Mouse (Mus musculus) midbrain, postnatal 0 days (tissue): ENCODE measurements around the gene Snrnp40. TPM values are rescaled to one million over a fixed set of nuclear protein-coding genes. Genes with fewer than 3 reads are reported as not detected.

Experiments used
- ATAC-seq: fragments of 200-750 bp; cut with Nextera tagmentation; 2 replicates; pipeline ENCODE4 v1.8.0; 2017; ENCODE audit warnings: moderate number of reproducible peaks, mild to moderate bottlenecking, moderate TSS enrichment, moderate library complexity; ENCODE audit not compliant: low FRiP score
- DNase-seq: peaks from one replicate; pipeline ENCODE4 v3.0.0-alpha.2; 2015; ENCODE audit warnings: low spot score
- H3K27ac ChIP-seq: fragments of 300-500 bp; sonication (generic); 2 replicates; pipeline ENCODE4 v1.5.1; 2014; ENCODE audit warnings: low read depth, mild to moderate bottlenecking, low read length, mixed read lengths
- H3K27me3 ChIP-seq: fragments of 300-500 bp; sonication (generic); 2 replicates; pipeline ENCODE4 v1.6.1; 2014; ENCODE audit warnings: low read length, control low read depth, mixed read lengths; ENCODE audit not compliant: insufficient read depth
- H3K36me3 ChIP-seq: fragments of 300-500 bp; sonication (generic); 2 replicates; pipeline ENCODE4 v1.6.1; 2014; ENCODE audit warnings: low read length, control low read depth, mixed read lengths; ENCODE audit not compliant: insufficient read depth
- H3K4me1 ChIP-seq: fragments of 300-500 bp; sonication (generic); 2 replicates; pipeline ENCODE4 v1.6.1; 2014; ENCODE audit warnings: mild to moderate bottlenecking, control low read depth, antibody characterized with exemption, low read length, mixed read lengths; ENCODE audit not compliant: insufficient read depth
- H3K4me2 ChIP-seq: fragments of 300-500 bp; sonication (generic); 2 replicates; pipeline ENCODE4 v1.6.1; 2014; ENCODE audit warnings: low read depth, mild to moderate bottlenecking, low read length, mixed read lengths; ENCODE audit not compliant: poor library complexity, severe bottlenecking
- H3K4me3 ChIP-seq: fragments of 300-500 bp; sonication (generic); 2 replicates; pipeline ENCODE4 v1.5.1; 2014; ENCODE audit warnings: low read depth, mild to moderate bottlenecking, low read length, moderate library complexity
- H3K9ac ChIP-seq: fragments of 300-500 bp; sonication (generic); replicated peaks from 2 replicates; pipeline ENCODE4 v1.6.1; 2014; ENCODE audit warnings: mild to moderate bottlenecking, low read length, moderate library complexity, mixed read lengths; ENCODE audit not compliant: poor library complexity, severe bottlenecking
- H3K9me3 ChIP-seq: fragments of 300-500 bp; sonication (generic); 2 replicates; pipeline ENCODE4 v1.6.1; 2016; ENCODE audit warnings: low read length, control low read depth
- CTCF ChIP-seq: IDR thresholded peaks from 2 replicates; pipeline ENCODE4 v1.5.1; 2016; ENCODE audit warnings: antibody characterized with exemption, mild to moderate bottlenecking
- WGBS: fragments of 180-500 bp; shearing (Covaris S2); extraction: QIAGEN DNeasy Blood & Tissue Kit; methylation state at CpG from one replicate; pipeline ENCODE4 v1.1.7; 2014; 5-methylcytosine and 5-hydroxymethylcytosine counted together
- polyA plus RNA-seq: library from polyadenylated mRNA; unstranded; fragments of >200 nt; fragmentation: Nextera tagmentation; extraction: Ambion mirVana; gene quantifications from 2 replicates; pipeline ENCODE4 v1.2.1, GENCODE M21; 2015
- total RNA-seq: library from RNA; depleted of rRNA; stranded (reverse); fragments of >200 nt; gene quantifications from 2 replicates; pipeline ENCODE4 v1.2.3, GENCODE M21; 2014; rRNA removed

Snrnp40 gene
- total and polyA plus RNA-seq, 2 experiments from 2014 or later, result 70.2 to 75.5 TPM

GRCm38 (mm10) chr4:130387256-130387655 lies 27.3 kb downstream of the Snrnp40 start:
- no peak overlapping the region for H3K27ac ChIP-seq
- peaks cover 31% of the 10 kb centered on the region for H3K36me3 ChIP-seq
- no peaks in the 10 kb centered on the region for H3K4me1 ChIP-seq
- no peak overlapping the region for H3K4me3 ChIP-seq
- no peak overlapping the region for H3K9ac ChIP-seq
- ATAC-seq, result no peak
- no peaks in the 10 kb centered on the region for H3K9me3 ChIP-seq
- 70% methylated on average over 3 of the region's 3 CpGs for WGBS
- DNase-seq, result no peak
- H3K27me3 ChIP-seq, result no peaks in the 10 kb centered on the region
- TF ChIP-seq CTCF, result no peak
- no peak overlapping the region for H3K4me2 ChIP-seq

GRCm38 (mm10) chr4:130389496-130389895 lies 29.6 kb downstream of the Snrnp40 start:
- peaks cover 20% of the 10 kb centered on the region; the same call in 1 of the 2 replicates for H3K36me3 ChIP-seq

GRCm38 (mm10) chr4:130389927-130390326 lies 30.0 kb downstream of the Snrnp40 start:
- no peak overlapping the region for H3K9ac ChIP-seq
- no peak overlapping the region for H3K4me2 ChIP-seq
- no peak for ATAC-seq
- H3K4me1 ChIP-seq, result no peaks in the 10 kb centered on the region
- H3K36me3 ChIP-seq, result peaks cover 16% of the 10 kb centered on the region; the same call in 1 of the 2 replicates
- H3K4me3 ChIP-seq, result no peak overlapping the region
- H3K27ac ChIP-seq, result no peak overlapping the region
- DNase-seq, result no peak
- 98% methylated on average over 7 of the region's 7 CpGs for WGBS
- TF ChIP-seq CTCF, result no peak
- H3K9me3 ChIP-seq, result no peaks in the 10 kb centered on the region
- no peaks in the 10 kb centered on the region for H3K27me3 ChIP-seq

More at GRCm38 (mm10) chr4:130389496-130389895, 29.6 kb downstream of the Snrnp40 start:
- Histone ChIP-seq H3K27me3 (no peaks in the 10 kb centered on the region), H3K4me3 (no peak overlapping the region), H3K4me1 (no peaks in the 10 kb centered on the region), H3K9me3 (no peaks in the 10 kb centered on the region), H3K27ac (no peak overlapping the region), H3K4me2 (no peak overlapping the region), H3K9ac (no peak overlapping the region)
- ATAC-seq (no peak), DNase-seq (peak; percentile 51)
- TF ChIP-seq CTCF, result no peak
- WGBS, result 60% methylated on average over 6 of the region's 6 CpGs

- Histone ChIP-seq H3K4me3 (no peak overlapping the region), H3K27ac (no peak overlapping the region), H3K27me3 (no peaks in the 10 kb centered on the region), H3K4me2 (no peak overlapping the region), H3K9me3 (no peaks in the 10 kb centered on the region), H3K9ac (no peak overlapping the region), H3K4me1 (no peaks in the 10 kb centered on the region), H3K36me3 (peaks cover 14% of the 10 kb centered on the region; the same call in 1 of the 2 replicates)
- ATAC-seq (no peak), DNase-seq (peak; percentile 47)
- WGBS, result 61% methylated on average over 3 of the region's 3 CpGs
- TF ChIP-seq CTCF, result peak; percentile 61
Measured at GRCm38 (mm10) chr4:130391265-130391664, 31.3 kb downstream of the Snrnp40 start.

Other genes starting within 250 kb of the Snrnp40 start
- gene Hcrtr1, start 220.8 kb upstream of the Snrnp40 start, total RNA-seq, result 14.5 and 20.4 TPM in 2 replicates
- 13.9 and 16.7 TPM in 2 replicates for gene Hcrtr1, start 220.8 kb upstream of the Snrnp40 start, polyA plus RNA-seq
- 7.2 and 7.5 TPM in 2 replicates for gene Tinagl1, start 185.0 kb upstream of the Snrnp40 start, total RNA-seq
- gene Tinagl1, start 185.0 kb upstream of the Snrnp40 start, polyA plus RNA-seq, result 2.9 and 4.3 TPM in 2 replicates
- 0.49 TPM in 1 of 2 replicates, not detected in the other for gene Gm853, start 137.7 kb upstream of the Snrnp40 start, total RNA-seq
- not detected in 2 replicates for gene Gm853, start 137.7 kb upstream of the Snrnp40 start, polyA plus RNA-seq
- 12.6 and 13.5 TPM in 2 replicates for gene Serinc2, start 80.9 kb upstream of the Snrnp40 start, total RNA-seq
- 11.1 and 12.3 TPM in 2 replicates for gene Serinc2, start 80.9 kb upstream of the Snrnp40 start, polyA plus RNA-seq
- gene Fabp3, start 51.5 kb upstream of the Snrnp40 start, total RNA-seq, result 143 and 179 TPM in 2 replicates
- 394 and 409 TPM in 2 replicates for gene Fabp3, start 51.5 kb upstream of the Snrnp40 start, polyA plus RNA-seq
- 2.1 TPM in 1 of 2 replicates, not detected in the other for gene Gm10570, start 51.5 kb upstream of the Snrnp40 start, total RNA-seq
- 1.5 and 1.9 TPM in 2 replicates for gene Gm10570, start 51.5 kb upstream of the Snrnp40 start, polyA plus RNA-seq
- 27.7 and 38.3 TPM in 2 replicates for gene Zcchc17, start 189 bp upstream of the Snrnp40 start, total RNA-seq
- 102 TPM in 2 replicates for gene Zcchc17, start 189 bp upstream of the Snrnp40 start, polyA plus RNA-seq
- gene Nkain1, start 214.0 kb downstream of the Snrnp40 start, total RNA-seq, result 245 and 267 TPM in 2 replicates
- gene Nkain1, start 214.0 kb downstream of the Snrnp40 start, polyA plus RNA-seq, result 8.2 and 10.2 TPM in 2 replicates